Mouse (Mus musculus) effector memory CD4-positive, alpha-beta T cell, adult 5 months (primary cell): ENCODE measurements around the gene Grhl1. TPM values are rescaled to one million over a fixed set of nuclear protein-coding genes. Genes with fewer than 3 reads are reported as not detected.

Experiments
- polyA plus RNA-seq: library from polyadenylated mRNA; unstranded; fragments of 100-300 nt; shearing (Covaris generic); gene quantifications from one replicate; pipeline ENCODE4 v1.2.1, GENCODE M21; 2017

The Grhl1 gene
- 4.1 TPM for polyA plus RNA-seq

DNA sequence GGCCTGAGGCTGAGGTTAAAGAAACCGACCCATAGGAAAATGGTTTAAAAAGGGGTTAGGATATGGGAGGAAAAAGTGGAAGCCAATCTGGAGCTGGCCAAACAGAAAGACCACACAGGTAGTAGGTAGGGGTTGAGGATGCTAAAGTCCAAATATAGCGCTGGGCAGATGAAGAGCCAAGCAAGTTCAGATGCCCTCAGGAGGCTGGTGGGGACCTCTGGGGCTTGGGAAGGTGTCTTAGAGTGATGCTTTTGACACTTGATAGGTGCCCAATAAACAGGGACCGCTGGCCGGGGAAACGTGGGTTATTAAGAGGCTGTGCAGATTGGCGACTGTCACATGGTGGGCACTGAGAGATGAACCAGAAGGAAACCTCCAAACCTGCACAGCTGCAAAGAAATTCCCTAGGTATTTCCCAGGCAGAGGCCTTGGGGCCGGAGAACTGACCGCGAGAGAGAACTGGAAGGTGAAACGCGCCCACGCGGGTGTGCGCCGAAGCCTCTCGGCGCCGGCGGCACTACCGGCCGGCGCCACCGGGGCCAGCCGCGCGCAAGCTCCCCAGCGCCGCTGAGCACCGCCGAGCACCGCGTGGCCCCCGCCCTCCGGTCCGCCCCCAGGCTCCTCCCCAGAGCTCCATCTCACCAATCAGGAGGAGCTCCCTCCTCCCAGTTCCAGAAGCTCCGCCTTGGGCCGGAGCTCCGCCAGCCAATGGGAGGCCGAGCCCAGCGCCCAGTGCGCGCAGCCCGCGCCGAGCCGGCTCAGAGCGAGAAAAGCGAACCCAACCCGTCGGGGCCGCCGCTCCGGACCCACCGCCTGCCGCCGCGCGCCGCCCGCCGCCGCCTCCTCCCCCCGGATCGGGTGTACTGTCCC is at the start of gene Grhl1:
Grhl1 (plus strand) TSS at position 761 of the 870 bp plus-strand sequence.

DNA sequence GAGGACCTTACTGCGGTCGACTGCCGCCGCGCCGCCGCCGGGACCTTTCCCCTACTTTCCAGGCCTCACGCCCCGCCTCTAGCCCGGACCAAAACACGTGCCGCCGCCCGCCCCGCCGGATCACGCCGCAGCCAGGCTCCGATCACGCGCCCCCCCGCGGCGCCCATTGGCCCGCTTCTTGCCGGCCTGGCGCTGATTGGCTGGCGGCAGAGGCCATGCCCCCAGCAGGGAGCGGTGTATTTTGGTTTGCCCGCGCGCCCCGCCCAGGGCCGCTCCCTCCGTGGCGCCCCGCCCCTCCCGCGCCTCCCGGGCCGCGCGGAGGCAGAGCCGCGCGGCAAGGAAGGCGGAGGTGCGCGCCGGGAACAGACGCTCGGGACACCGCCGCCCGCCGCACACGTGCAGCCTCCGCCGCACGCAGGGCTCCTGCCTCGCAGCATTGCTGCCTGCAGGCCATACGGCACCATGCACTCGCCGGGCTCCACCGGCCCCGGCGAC is 79.0 kb downstream of the Grhl1 start, which contains the start of gene Klf11:
Klf11 (plus strand) TSS at position 212 of the 495 bp plus-strand sequence.

Other genes starting within 250 kb of the Grhl1 start
- gene Taf1b, start 73.9 kb upstream of the Grhl1 start, polyA plus RNA-seq, result 52.6 TPM
- gene Klf11, start 79.0 kb downstream of the Grhl1 start, polyA plus RNA-seq, result 24.1 TPM
- gene Cys1, start 109.5 kb downstream of the Grhl1 start, polyA plus RNA-seq, result not detected
- 6.8 TPM for gene Rrm2, start 136.0 kb downstream of the Grhl1 start, polyA plus RNA-seq